Mouse (Mus musculus): ENCODE results near the gene Atp6v0b.
A peak's percentile ranks its signal among the peaks of the same experiment; 100 is the strongest.

Atp6v0b gene

DNA sequence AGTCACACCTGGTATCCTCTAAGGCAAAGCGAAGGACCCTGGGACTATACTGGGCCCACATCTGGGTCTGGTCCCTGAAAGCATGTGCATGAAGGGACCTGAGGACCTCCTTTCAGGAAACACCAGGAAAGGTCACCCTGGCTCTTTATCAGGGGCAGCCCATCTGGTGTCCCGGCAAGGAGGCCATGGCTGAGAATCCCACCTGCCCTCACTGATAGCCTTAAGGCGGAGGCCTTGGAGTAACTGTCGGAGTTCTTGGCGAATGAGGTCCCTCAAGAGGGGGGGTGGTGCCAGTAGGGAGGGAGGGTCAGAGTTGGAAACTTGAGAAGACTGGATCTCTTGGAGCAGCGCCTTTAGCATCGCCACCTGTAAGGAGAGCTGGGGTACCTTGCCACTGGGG is 15.3 kb downstream of the Atp6v0b start:
- DNase-seq = no peak

DNA sequence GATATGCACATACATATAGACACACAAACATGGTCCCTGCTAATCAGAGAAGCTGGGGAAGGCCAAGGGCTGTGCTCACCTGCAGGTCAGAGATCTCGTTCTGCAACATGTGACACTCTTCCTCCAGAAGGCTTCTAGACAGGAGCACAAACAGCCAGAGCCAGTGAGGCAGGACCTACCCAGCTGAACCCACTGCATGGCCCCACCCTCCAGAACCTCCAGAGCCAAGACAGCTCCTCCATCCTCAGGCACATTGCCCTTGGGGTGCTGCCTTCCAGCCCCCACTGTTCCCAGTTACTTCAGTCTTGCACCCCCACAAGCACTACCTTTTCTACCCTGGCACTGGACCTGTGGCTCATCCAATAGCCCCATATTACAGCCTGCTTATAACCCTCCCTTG is 16.7 kb downstream of the Atp6v0b start:
- no peak for DNase-seq

DNA sequence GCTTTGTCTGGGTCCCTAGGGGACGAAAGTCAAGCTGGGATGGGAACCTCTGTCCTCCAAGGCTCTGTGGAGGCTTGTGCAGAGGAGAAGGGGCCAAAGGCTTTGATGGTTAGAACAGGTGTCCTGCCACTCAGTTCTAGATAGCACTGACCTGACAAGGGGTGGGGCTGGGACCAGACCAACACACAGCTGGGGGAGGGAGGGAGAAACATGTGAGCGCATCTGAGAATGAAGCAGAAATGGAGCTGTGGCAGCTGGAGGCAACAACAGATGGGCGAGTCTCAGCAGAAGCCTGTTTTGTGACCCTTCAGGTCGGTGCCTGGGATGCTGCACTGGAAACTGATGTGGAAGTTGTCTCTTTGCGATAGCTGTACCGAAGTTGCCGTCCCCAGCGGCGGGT is 17.8 kb downstream of the Atp6v0b start:
- no peak for DNase-seq

DNA sequence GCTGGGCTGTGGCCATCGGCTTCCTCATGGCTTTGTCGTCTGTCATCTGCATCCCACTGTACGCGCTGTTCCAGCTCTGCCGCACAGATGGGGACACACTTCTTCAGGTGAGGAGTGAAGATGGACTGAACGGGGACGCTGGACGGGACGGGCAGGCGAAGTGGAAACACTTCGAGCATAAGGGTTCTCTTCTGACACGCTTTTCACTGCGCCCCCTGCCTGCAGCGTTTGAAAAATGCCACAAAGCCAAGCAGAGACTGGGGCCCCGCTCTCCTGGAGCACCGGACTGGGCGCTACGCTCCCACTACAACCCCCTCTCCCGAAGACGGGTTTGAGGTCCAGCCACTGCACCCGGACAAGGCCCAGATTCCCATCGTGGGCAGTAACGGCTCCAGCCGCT is 19.3 kb downstream of the Atp6v0b start:
- DNase-seq = peak; percentile 63 to 74

DNA sequence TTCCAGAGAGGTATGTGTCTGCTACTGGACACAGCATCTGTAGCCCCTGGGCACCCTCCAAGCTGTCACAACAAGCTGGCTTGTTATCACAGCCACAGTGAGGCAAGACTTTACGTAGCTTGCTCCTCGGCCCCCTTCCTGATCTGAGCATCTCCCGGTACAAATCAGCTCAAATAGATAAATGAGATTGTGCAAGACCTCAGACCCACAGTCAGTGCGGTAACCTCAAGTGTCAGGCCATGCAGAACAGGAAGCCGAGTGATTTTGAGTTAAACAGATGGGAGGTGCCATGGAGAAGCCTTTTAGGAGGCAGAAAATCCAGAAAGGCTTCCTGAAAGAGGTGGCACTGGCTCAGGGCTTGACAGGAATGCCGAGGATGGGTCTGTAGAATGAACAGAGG is 20.1 kb downstream of the Atp6v0b start:
- no peak for DNase-seq

DNA sequence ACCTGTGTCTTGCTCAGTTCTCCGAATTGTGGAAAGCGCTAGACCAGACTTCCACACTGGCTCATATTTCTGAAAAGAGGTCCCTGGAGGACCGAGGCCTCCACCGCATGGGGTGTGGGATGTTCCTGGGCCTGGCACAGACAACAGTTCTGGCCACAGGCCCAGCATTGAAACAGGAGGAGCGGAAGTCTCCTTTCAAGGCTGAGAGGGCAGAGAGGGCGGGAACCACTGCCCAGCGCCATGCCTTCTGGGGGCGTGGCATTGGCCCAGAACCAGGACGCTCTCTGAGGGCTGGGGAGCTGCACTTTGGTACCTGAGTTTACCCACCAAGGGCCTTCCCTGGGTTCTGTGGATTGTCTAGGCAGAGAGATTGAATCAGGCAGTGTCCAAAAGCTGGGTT is 21.1 kb downstream of the Atp6v0b start:
- DNase-seq = peak; percentile 82 to 87

DNA sequence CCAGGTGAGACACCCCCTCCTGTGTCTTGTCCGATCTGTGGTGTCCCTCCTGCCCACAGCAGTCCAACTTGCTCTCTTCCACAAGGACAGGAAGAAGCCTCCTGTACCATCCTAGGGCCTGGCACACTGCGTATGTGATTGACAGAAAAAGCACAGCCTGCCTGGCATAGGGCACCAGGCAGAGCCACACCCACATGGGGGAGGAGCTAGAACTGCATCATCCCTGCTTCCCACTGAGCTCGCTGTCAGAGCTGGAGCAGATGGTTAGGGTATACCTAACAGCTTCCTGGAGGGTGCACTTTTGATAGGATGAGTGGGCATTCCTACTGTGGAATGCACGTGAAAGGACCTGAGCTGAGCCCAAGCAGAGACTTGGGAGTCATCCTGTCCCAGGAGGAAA is 24.3 kb downstream of the Atp6v0b start:
- no peak for DNase-seq

DNA sequence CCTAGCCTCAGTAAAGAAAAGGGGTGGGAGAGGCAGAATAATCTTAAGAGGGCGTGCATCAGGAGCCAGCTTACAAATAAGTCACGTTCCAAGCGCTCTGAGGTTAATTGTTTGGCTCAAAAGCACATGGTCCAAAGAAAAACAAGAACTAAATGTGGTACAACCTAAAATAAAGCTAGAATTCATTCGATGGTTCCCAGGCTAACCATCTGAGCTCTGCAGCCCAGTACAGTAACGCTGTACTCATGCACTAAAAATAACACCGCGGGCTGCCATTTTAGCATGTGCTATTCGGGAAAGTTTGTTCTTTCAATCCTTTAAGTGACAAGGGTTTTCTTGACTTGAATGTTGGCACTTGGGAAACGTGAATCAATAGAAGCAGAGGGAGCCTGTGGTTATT is 26.6 kb downstream of the Atp6v0b start:
- no peak for DNase-seq

DNA sequence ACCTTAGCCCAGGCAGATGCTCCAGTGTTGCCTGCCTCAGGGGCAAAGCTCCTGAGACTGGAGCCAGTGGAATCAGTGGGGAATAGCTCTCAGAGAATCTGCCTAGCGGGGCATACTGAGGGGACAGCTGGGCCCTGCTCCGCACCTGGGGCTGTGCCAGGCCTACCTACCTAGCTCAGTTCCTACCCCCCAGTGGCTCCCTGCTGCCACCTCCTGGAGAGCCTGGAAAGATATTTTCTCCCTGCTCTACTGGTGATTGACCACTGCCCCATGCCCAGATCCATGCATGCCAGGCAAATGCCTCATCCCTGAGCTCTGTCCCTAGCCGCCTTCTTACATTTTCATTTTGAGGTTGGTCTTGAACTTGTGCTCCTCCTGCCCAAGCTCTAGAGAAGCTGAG is 28.3 kb downstream of the Atp6v0b start:
- peak; percentile 73 to 83 for DNase-seq

DNA sequence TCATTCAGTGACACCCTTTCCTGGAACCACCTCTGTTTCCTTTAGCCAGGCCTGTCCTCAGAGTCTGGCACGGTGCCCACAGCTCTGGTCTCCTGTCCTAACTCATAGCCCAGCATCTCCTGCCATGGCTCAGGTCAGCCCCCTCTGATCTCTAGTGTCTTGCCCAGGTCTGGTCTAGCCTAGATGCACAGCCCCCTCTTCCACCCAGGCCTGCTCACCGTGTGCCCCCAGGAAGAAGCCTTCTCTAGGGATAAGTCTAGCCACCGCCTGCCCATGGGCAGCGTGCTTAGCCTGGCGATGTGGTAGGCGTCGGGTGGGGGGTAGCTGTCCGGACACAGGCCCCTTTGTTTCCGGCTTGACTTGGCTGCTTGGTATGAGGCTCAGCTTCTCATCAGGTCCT is 32.0 kb downstream of the Atp6v0b start:
- DNase-seq = peak in 1 of 2 experiments; percentile 41

DNA sequence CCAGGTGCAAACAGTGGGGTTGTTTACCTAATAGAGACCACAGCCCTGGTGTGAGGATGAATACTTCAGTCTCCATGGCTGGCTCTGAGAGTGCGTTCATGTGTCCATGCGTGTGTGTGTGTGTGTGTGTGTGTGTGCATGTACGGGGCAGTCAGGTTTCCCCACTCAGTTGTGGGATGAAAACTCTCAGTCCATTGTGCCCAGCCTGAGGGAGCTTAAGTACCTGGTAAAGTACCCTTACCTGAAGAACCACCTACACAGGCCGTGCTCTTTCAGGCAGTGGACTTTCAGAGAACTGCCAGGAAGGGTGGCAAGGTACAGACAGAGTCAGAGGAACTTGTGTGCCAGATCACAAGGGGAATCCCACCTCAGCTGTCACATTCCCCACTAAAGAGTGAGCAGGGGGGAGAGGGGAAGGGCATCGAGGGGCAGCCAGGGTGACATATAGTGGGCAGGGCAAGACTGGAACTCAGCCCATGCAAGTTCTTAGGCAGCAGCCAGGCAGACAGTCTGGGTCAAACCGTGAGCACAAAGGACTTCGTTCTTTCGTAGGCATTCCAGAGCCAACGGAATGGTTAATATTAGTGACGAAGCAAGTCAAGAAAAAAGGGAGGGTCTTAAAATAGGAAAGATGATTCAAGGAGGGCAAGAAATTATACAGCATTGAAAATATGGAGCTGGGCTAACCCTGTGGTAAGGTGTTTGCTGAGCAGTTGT is 34.8 kb downstream of the Atp6v0b start:
- no peak for DNase-seq

DNA sequence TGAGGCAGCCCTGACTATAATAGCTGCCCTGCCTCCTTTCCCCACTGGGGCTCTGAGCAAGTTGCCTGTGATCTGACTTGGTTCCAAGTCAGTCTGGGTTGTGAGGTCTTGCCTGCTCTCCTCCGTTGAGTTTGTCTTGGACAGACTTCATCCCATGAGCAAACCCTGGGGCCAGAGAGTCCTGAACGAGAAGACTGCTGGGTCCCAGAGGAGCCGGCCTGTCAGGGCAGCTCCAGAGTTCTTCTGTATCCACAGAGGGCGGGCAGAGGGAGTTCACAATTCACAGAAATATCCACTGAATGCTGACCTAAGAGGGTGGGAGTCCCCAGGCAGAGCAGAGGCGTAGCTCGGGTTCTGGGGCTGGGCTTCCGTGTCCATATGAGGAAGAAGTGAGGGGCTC is 36.3 kb downstream of the Atp6v0b start:
- no peak for DNase-seq

DNA sequence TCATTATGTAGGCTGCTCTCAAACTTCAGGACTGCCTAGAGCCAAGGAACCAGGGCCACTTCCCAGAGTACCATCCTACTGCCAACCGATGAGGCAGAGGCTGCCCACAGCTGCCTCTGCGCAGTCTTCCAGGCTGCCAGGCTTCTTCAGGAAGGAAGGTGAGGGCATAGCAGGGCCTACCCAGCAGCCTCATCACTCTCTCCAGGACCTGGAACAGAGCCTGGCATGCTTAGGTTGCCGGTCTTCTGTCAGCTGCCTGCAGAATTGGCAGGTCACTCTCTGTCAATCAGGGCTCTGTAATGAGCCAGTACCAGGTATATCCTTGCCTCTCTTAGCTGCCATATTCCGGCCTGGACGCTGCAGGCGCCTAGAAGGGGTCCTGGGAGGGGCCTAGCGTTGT is 37.0 kb downstream of the Atp6v0b start:
- DNase-seq = no peak

DNA sequence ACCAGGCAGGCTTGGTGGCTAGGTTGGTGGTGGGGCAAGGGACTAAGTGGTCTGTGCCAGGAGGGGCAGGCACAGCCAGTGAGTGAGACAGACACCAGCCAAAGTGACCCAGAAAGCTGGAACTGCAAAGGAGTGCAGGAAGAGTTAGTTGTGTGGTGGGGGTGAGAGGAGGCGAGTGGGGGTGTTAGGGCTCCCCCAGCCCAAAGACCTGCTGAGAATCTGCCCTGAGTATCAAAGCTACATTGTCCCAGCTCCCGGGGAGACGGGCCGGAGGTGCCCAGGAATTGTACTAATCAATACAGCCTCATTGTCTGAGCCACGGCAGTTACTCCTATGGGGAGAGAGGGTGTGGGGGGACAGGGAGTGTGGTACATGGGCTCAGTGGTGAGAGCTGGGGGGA is 37.6 kb downstream of the Atp6v0b start:
- DNase-seq = no peak

DNA sequence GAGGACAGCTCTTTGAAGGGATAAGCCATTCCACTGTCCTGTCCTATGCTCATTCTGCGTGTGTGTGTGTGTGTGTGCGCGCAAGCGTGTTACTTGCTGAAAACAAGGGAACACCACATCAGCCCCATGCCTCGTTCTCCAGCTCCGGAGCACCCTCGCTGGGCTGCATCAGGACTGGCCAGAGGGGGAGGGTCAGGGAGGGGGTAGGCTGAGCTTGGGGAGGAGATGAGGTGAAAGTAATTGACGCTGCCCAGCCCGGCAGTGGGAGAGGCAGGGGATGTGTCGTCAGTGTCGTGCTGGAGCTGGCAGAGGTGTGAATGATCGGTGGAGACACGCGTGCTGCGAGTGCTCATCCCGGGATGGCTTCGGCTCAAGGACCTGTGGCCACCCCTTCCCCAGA is 38.1 kb downstream of the Atp6v0b start:
- no peak for DNase-seq

DNA sequence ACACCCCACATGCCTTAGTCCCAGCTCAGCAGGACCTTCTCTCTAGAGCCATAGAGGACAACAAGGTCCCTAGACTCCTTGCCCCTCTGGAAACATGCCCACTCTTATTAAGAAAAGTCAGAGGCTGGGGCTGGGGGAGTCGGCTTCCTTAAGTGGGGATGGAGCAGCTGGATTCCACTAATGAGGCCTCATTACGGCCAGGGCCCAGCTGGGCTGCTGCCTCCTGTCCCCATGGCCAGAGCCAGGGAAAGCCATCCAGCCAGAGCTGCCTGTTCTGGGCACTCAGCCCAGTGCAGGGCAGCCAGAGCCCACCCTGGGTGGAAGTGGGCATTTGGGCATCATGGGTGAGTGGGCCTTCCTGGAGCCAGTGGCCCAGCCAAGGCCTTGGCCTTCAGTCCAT is 40.1 kb downstream of the Atp6v0b start:
- DNase-seq = peak; percentile 37 to 87

DNA sequence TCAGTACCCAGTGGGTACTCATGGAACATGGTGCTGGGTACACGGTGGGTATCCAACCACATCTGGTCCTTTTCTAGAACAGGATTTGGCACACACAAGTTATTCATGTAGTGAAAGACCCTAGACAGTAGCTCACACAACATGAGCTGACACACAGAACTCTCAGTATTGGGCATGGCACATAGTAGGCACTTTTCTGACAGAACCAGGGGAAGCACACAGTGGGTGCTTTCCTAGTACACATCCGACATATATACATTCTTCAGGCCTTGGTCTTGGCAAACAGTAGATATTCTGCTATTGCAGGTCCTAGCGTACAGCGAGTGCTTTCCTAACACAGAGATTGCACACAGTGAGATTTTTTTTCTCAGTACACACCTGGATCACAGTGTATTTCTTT is 40.9 kb downstream of the Atp6v0b start:
- no peak for DNase-seq

DNA sequence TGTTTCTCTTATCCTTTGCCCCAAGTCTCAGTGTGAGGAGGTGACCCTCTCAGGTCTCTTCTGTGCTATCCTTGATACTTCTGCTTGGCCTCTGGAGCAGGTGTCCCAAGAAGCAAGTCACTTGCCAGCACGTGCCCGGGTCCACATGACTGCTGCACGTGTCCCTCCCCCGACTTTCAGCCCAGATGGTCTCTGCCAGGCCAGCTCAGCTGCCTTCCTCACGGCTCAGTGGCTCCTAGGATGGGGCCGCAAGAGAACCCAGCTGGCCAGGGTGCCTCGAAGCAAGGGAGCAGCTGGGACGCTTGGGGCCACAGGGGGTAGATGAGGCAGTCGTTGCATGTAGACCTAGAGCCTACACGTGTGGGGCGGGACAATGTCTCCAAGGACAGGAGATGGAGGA is 41.8 kb downstream of the Atp6v0b start:
- no peak for DNase-seq

DNA sequence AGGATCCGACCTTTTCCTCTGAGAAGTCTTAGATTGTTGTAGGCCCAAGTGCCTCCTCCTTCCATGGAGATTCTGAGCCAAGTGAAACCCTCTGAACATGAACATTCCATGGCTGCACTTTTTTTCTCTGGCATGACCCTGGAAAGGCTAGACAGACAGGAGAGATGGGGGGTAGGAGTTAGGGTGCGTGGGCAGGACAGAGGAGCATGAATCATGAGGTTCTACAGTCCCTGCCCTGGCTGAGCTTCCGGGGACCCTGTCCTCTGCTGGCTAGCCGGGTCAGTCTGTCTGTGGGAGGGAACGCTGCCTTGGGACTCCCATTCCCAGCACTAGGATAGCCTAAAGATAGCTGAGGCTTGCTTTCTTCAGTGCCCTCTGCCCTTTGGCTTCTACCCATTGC is 42.7 kb downstream of the Atp6v0b start:
- DNase-seq = no peak

DNA sequence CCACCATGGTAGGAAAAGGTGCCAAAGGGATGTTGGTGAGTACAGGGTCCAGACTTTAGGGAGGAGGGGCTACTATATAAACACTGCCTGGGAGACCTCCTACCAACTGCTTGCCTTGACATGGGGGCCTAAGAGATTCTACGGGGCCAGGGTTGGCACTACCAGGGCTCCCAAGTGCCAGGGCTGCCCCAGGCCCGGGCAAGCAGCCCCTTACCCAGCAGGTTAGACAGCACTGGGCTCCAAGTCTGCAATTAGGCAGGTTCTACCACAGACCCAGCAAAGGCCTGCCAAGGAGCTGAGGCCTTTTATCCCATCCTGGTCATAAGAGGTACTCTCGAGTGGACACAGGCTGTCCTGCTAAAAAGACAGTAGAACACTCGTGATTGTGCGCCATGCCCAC is 44.0 kb downstream of the Atp6v0b start:
- DNase-seq = no peak

DNA sequence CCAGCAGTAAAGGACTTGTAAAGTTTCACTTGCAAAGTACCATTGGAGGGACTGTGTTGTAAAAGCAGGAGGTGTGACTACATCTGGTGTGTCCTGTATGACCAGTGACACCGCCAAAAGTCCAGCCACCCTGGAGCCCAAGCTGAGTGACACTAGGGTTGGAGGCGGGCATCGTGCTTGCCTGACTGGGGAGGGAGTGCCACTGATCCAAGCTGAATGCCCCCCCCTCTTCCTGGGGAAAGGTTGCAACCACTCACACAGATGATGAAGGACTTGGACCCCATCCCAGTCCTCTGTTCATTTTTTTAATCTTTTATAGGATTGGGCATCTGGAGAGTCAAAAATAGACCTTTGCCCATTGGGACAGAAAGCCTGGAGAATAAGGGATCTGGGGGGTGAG is 45.6 kb downstream of the Atp6v0b start:
- DNase-seq = no peak

DNA sequence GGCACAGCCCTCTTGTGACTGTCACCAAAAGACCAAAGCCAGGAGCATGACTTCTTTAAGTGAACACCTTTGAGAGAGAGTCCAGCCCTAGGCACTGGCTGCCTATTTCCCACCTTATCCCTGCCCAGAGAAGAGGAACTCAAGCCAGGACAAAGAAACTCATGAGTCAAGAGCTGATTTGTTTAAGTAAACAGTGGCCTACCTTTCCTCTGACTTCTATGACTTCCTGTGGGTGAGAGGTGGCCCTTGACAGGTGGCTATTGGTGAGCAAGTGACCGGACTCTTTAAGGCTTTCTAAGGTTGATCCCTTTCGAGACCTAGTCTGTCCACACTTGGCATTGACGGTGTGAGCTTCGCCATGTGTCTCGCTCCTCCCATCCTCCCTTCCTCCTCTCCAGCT is 46.3 kb downstream of the Atp6v0b start:
- DNase-seq = no peak

DNA sequence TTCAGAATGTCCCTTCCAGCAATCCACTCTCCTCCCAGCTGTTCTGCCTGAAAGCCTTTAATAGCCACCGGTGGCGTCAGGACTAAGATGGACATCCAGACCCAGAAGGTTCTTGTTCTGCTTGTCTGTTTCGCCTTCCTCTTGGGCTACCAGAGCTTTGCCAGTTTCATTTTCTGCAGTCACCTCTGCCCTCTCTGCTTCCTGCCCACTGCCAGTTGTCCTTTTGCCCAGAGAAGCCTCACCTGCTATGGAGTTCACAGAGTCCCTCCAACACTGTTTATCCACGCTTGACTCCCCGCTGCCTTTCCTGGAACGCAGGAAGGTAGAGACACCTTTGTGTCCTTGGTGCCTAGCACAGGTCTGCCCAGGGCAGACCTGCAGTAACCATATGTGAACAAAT is 47.8 kb downstream of the Atp6v0b start:
- DNase-seq = no peak

DNA sequence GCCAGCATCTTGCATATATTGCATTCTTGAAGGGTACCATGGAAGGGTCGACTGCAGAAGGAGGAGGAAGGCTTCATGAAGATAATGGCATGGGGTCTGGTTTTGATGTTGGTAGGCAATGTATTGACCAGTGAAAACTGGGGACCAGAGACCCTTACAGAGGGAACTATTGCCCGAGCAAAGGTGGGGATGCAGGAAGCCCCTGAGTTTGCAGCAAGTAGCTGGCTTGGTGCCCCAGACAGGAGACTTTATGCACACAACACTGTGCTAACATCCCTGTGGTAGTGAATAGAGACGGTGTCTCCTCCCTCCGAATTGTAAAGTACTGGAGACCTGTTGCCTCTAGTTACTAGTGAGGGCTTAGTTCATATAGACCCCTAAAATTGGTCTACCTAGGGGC is 49.9 kb downstream of the Atp6v0b start:
- DNase-seq = no peak

DNA sequence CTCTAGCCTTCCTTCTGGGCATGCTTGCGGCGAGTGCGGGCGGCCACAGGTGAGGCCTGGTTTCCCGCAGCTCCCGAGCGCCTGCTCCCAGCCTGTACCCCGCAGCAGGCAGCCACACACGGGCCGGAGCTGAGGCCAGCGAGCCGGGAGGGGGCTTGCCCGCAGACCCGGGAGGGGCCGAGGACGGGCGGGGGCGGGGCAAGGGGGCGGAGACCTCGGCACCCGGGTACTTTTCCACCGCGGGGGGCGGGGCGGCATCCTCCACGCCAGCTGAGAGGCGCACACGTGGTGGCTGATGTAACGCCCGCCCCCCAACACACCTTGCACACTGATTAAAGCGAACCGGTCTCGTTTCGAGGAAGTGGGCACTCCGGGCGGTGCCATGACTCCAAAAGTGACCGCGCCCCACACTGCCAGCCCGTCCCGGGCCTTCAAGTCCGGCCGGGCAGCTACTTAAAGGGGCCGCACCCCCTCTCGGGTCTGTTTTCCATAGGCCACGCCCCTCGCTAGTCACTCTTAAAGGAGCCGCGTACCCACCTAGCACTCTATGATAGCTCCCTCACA is 50.8 kb downstream of the Atp6v0b start:
- DNase-seq = peak; percentile 91 to 95

All from lung, postnatal 4 days (tissue).